Mouse (Mus musculus) right cerebral cortex, postnatal 36 days (tissue): ENCODE results near the gene Golph3.

Experiments used
- DNase-seq, 2 experiments: peaks; one replicate each; pipeline ENCODE4 v3.0.0; 2022; ENCODE audit warnings: low spot score in 2 of 2, mixed read lengths in 1 of 2

Gene Golph3

GRCm38 (mm10) chr15:12321091-12321787 is at the start of gene Golph3:
Golph3 (plus strand) TSS chr15:12321450.
- peak; percentile 91 to 94 for DNase-seq

GRCm38 (mm10) chr15:12273325-12274052 is 47.8 kb upstream of the Golph3 start:
- DNase-seq = no peak

GRCm38 (mm10) chr15:12274053-12274769 is 47.0 kb upstream of the Golph3 start:
- DNase-seq = no peak

- no peak for DNase-seq
Measured at GRCm38 (mm10) chr15:12275091-12275623, 46.1 kb upstream of the Golph3 start.

- DNase-seq = no peak
Measured at GRCm38 (mm10) chr15:12279816-12280215, 41.4 kb upstream of the Golph3 start.

- DNase-seq = peak; percentile 8 to 44
Measured at GRCm38 (mm10) chr15:12284794-12285534, 36.3 kb upstream of the Golph3 start.

- no peak for DNase-seq
Measured at GRCm38 (mm10) chr15:12285535-12285809, 35.8 kb upstream of the Golph3 start.

- no peak for DNase-seq
Measured at GRCm38 (mm10) chr15:12290330-12290729, 30.9 kb upstream of the Golph3 start.

- no peak for DNase-seq
Measured at GRCm38 (mm10) chr15:12291757-12292156, 29.5 kb upstream of the Golph3 start.

- DNase-seq = no peak
Measured at GRCm38 (mm10) chr15:12296228-12296627, 25.0 kb upstream of the Golph3 start.

GRCm38 (mm10) chr15:12298231-12298737 is 23.0 kb upstream of the Golph3 start:
- no peak for DNase-seq

GRCm38 (mm10) chr15:12301771-12302170 is 19.5 kb upstream of the Golph3 start:
- no peak for DNase-seq

GRCm38 (mm10) chr15:12306188-12307071 is 14.8 kb upstream of the Golph3 start:
- DNase-seq = peak in 1 of 2 experiments; percentile 17

GRCm38 (mm10) chr15:12307114-12307513 is 14.1 kb upstream of the Golph3 start:
- DNase-seq = no peak

- no peak for DNase-seq
Measured at GRCm38 (mm10) chr15:12308539-12308938, 12.7 kb upstream of the Golph3 start.

- DNase-seq = no peak
Measured at GRCm38 (mm10) chr15:12310676-12311075, 10.6 kb upstream of the Golph3 start.

GRCm38 (mm10) chr15:12311465-12311864 is 9.8 kb upstream of the Golph3 start:
- no peak for DNase-seq

- DNase-seq = no peak
Measured at GRCm38 (mm10) chr15:12313255-12313654, 8.0 kb upstream of the Golph3 start.

- DNase-seq = no peak
Measured at GRCm38 (mm10) chr15:12314584-12314983, 6.7 kb upstream of the Golph3 start.

- no peak for DNase-seq
Measured at GRCm38 (mm10) chr15:12315996-12316395, 5.3 kb upstream of the Golph3 start.

GRCm38 (mm10) chr15:12317290-12317689 is 4.0 kb upstream of the Golph3 start:
- DNase-seq = no peak
